Mouse (Mus musculus): ENCODE data around the gene Snap47. TPM values are rescaled to one million over a fixed set of nuclear protein-coding genes. Genes with fewer than 3 reads are reported as not detected.

The Snap47 gene
- polyA plus RNA-seq, 1 experiment from 2014 or later = 614 TPM

DNA sequence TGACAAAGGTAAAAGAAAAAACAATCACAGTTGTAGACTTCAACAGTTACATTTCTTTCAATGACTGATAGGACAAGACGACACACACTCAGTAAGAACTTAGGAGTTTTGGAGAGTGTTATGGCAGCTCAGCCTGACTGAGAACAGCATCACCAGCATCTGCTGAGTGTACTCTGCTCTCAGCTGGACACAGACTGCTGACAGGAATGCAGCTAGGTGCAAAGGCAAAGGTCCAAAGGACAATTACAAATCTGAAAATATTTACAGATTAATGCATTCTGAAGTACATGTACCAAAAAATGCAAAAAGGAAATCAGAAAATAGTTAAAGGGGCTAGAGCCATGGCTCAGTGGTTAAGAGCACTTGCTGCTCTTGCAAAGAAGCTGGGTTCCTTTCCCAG, 21.0 kb downstream of the Snap47 start:
- H3K9me3 ChIP-seq (replicated peaks; ENCODE audit: control insufficient read depth, low read length, poor library complexity, severe bottlenecking) = no peaks in the 10 kb centered on the region
- ATAC-seq = no peak
- no peaks in the 10 kb centered on the region for H3K27me3 ChIP-seq (ENCODE audit: control insufficient read depth, insufficient read depth, low read depth, low read length)
- H3K27ac ChIP-seq (ENCODE audit: low read length) = no peak overlapping the region
- peaks cover 35% of the 10 kb centered on the region for H3K36me3 ChIP-seq (ENCODE audit: control insufficient read depth, insufficient read depth, low read length)
- 87% methylated on average over 1 of the region's 1 CpGs for WGBS
- no peak overlapping the region for H3K4me2 ChIP-seq (ENCODE audit: low read length)
- H3K4me3 ChIP-seq (ENCODE audit: low read depth, low read length) = no peak overlapping the region
- no peak overlapping the region for H3K9ac ChIP-seq (ENCODE audit: low read depth, low read length)
- H3K4me1 ChIP-seq (ENCODE audit: control insufficient read depth, insufficient read depth, low read length) = no peaks in the 10 kb centered on the region; the same call in 1 of the 2 replicates

DNA sequence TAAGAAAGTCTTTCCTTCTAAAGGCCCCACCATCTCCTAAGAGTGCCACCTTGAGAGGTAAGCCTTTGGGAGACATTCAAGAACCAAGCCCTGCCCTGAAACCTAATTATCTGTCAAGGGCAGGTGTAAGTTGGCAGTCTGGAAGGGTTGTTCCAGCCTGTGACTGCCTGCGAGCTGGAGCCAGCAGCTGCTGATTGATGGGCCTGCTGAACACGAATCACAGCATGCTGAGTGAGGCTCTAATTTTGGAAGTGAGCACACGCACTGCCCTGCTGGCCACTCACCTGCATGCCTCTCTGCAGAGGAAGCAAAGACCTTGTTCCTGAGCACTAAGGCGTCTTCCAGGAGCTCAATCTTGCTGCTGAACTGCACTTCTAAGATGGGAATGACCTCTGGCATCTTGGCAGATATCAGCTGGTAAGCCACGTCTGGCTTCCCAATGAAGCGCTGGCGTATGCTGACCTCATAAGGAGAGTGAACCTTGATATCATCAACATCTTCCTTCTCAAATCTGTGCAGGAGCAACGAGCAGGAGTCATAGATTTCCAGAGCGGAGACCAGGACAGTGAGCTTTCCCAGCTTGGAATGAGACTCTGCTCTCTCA, 22.8 kb downstream of the Snap47 start:
- no peak overlapping the region for H3K27ac ChIP-seq (ENCODE audit: low read length)
- H3K4me1 ChIP-seq (ENCODE audit: control insufficient read depth, insufficient read depth, low read length) = no peaks in the 10 kb centered on the region; the same call in 1 of the 2 replicates
- H3K36me3 ChIP-seq (ENCODE audit: control insufficient read depth, insufficient read depth, low read length) = peaks cover 40% of the 10 kb centered on the region
- ATAC-seq = no peak
- WGBS = 96% methylated on average over 9 of the region's 9 CpGs
- H3K4me2 ChIP-seq (ENCODE audit: low read length) = no peak overlapping the region
- no peak overlapping the region for H3K9ac ChIP-seq (ENCODE audit: low read depth, low read length)
- H3K4me3 ChIP-seq (ENCODE audit: low read depth, low read length) = no peak overlapping the region
- H3K27me3 ChIP-seq (ENCODE audit: control insufficient read depth, insufficient read depth, low read depth, low read length) = no peaks in the 10 kb centered on the region
- H3K9me3 ChIP-seq (replicated peaks; ENCODE audit: control insufficient read depth, low read length, poor library complexity, severe bottlenecking) = no peaks in the 10 kb centered on the region

DNA sequence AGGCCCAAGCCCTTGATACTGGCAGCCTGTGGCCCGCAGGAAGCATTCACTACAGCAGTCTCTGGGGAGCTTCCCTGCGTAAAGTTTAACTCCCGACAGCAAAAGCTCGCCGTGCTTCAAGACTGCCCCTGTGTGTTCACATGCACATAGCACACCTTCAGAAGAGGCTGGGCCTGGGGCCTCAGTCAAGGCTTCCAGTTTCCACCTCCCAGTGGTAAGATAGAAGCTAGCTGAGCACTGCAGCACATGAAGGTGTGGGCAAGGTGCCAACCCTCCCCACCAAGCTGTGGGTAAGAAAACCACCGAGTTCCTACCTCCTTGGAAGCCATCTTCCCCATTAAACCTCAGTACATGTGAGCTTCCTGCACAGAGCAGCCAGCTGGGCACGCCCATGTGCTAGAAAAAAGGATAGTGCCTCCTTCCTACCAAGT, 25.3 kb downstream of the Snap47 start:
- no peaks in the 10 kb centered on the region for H3K9me3 ChIP-seq (replicated peaks; ENCODE audit: control insufficient read depth, low read length, poor library complexity, severe bottlenecking)
- WGBS = 62% methylated on average over 7 of the region's 7 CpGs
- H3K36me3 ChIP-seq (ENCODE audit: control insufficient read depth, insufficient read depth, low read length) = peaks cover 48% of the 10 kb centered on the region

DNA sequence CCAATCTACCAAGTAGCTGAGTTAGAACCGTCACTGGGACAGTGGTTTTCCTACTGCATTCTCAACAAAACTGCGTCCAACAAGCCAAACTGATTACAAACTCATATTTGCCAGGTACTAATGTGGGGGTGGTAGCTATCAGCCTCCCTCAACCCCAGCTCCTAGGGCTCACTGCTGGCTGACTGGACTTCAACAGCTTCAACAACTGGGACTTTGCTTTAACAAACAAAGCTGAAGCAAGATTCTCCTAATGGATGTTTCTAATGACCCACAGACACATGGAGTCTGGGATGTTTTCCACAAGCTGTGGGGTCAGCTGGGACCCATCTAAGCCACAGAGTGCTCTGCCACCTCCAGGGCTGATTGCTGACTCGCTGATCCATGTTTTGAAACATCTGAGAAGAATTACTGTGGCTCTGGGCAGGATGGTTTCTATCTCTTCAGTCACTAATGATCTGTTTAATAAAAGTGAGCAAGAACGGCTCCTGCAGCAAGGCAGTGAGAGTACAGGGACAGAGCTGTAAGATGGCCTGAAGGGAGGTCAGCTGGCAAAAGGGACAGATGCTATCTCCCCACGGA, 27.9 kb downstream of the Snap47 start:
- no peak overlapping the region for H3K27ac ChIP-seq (ENCODE audit: low read length)
- H3K4me3 ChIP-seq (ENCODE audit: low read depth, low read length) = no peak overlapping the region
- H3K9me3 ChIP-seq (replicated peaks; ENCODE audit: control insufficient read depth, low read length, poor library complexity, severe bottlenecking) = no peaks in the 10 kb centered on the region
- WGBS = 89% methylated on average over 5 of the region's 5 CpGs
- H3K4me2 ChIP-seq (ENCODE audit: low read length) = no peak overlapping the region
- no peak overlapping the region for H3K9ac ChIP-seq (ENCODE audit: low read depth, low read length)
- peaks cover 55% of the 10 kb centered on the region for H3K36me3 ChIP-seq (ENCODE audit: control insufficient read depth, insufficient read depth, low read length)
- ATAC-seq = no peak
- H3K4me1 ChIP-seq (ENCODE audit: control insufficient read depth, insufficient read depth, low read length) = no peaks in the 10 kb centered on the region; the same call in 1 of the 2 replicates
- no peaks in the 10 kb centered on the region for H3K27me3 ChIP-seq (ENCODE audit: control insufficient read depth, insufficient read depth, low read depth, low read length)

More for the DNA sequence above, 25.3 kb downstream of the Snap47 start:
- no peaks in the 10 kb centered on the region for H3K27me3 ChIP-seq (ENCODE audit: control insufficient read depth, insufficient read depth, low read depth, low read length)
- H3K27ac ChIP-seq (ENCODE audit: low read length) = no peak overlapping the region
- no peak overlapping the region for H3K4me3 ChIP-seq (ENCODE audit: low read depth, low read length)
- H3K9ac ChIP-seq (ENCODE audit: low read depth, low read length) = no peak overlapping the region
- no peaks in the 10 kb centered on the region; the same call in 1 of the 2 replicates for H3K4me1 ChIP-seq (ENCODE audit: control insufficient read depth, insufficient read depth, low read length)
- no peak overlapping the region for H3K4me2 ChIP-seq (ENCODE audit: low read length)
- ATAC-seq = no peak

DNA sequence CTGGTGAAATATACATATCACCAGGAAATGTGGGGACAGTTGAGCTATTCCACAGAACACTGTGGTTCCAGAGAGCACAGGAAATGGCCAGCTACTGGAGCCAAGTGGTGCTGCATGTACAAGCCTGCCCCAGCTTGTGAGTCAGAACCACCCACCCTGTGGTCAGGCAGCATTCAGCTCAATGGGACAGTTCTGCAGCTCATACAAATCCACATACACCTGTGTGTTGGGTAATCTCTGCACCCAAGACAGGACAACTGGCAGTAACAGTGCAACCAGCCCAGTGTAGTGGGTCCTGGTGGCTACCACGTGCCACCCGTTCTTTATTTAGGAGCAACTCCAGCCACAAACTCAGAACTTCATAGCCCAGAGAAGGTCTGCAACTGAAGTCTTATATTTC, 29.0 kb downstream of the Snap47 start:
- Histone ChIP-seq H3K4me2 (ENCODE audit: low read length) (no peak overlapping the region), H3K27ac (ENCODE audit: low read length) (no peak overlapping the region), H3K4me3 (ENCODE audit: low read depth, low read length) (no peak overlapping the region), H3K9ac (ENCODE audit: low read depth, low read length) (no peak overlapping the region), H3K27me3 (ENCODE audit: control insufficient read depth, insufficient read depth, low read depth, low read length) (no peaks in the 10 kb centered on the region), H3K4me1 (ENCODE audit: control insufficient read depth, insufficient read depth, low read length) (no peaks in the 10 kb centered on the region; the same call in 1 of the 2 replicates), H3K36me3 (ENCODE audit: control insufficient read depth, insufficient read depth, low read length) (peaks cover 48% of the 10 kb centered on the region), H3K9me3 (replicated peaks; ENCODE audit: control insufficient read depth, low read length, poor library complexity, severe bottlenecking) (no peaks in the 10 kb centered on the region)
- 94% methylated on average over 2 of the region's 2 CpGs for WGBS
- no peak for ATAC-seq

DNA sequence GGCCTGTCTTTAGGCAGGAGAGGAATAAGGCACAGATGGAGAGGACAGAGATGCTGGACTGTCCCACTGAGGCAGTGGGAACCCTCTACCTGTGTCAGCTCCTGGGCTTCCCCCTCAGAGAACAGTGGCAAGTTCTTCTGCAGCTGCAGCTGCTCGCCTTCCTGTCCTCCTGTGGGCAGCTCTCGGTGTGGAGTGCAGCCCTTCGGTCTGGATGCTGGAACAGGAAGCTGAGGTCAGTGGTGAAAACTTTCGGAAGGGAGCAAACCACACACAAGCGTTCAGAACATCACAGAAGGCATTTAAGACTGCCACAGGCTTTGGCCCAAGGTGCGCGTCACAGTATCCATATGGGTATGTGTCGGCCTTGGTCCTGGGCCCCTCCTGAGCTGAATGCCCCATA, 29.6 kb downstream of the Snap47 start:
- Histone ChIP-seq H3K4me1 (ENCODE audit: control insufficient read depth, insufficient read depth, low read length) (no peaks in the 10 kb centered on the region; the same call in 1 of the 2 replicates), H3K27ac (ENCODE audit: low read length) (no peak overlapping the region), H3K9ac (ENCODE audit: low read depth, low read length) (no peak overlapping the region), H3K36me3 (ENCODE audit: control insufficient read depth, insufficient read depth, low read length) (peaks cover 43% of the 10 kb centered on the region), H3K27me3 (ENCODE audit: control insufficient read depth, insufficient read depth, low read depth, low read length) (no peaks in the 10 kb centered on the region), H3K4me2 (ENCODE audit: low read length) (no peak overlapping the region), H3K9me3 (replicated peaks; ENCODE audit: control insufficient read depth, low read length, poor library complexity, severe bottlenecking) (no peaks in the 10 kb centered on the region), H3K4me3 (ENCODE audit: low read depth, low read length) (no peak overlapping the region)
- no peak for ATAC-seq
- WGBS = 90% methylated on average over 8 of the region's 8 CpGs

DNA sequence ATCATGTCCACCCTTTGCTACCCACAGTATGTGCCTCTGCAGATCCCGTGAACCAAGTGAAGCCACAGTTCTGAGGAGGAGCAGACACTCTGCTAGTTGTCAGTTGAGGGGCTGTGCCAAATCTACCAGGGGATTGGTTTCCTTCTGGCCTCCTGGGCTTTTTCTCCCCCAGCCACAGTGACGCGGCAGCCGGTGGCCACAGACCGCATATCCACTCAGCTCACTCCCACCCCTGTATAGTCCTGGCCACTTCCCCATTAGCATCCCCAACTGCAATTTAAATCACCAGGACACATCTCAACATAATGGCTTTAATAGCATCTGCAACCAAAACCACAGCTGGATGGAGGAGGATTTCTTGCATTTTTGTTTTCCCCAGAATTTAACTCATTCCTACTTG, 32.3 kb downstream of the Snap47 start:
- Histone ChIP-seq H3K27ac (ENCODE audit: low read length) (no peak overlapping the region), H3K4me2 (ENCODE audit: low read length) (no peak overlapping the region), H3K9me3 (replicated peaks; ENCODE audit: control insufficient read depth, low read length, poor library complexity, severe bottlenecking) (no peaks in the 10 kb centered on the region), H3K27me3 (ENCODE audit: control insufficient read depth, insufficient read depth, low read depth, low read length) (no peaks in the 10 kb centered on the region), H3K36me3 (ENCODE audit: control insufficient read depth, insufficient read depth, low read length) (peaks cover 39% of the 10 kb centered on the region), H3K4me3 (ENCODE audit: low read depth, low read length) (no peak overlapping the region), H3K4me1 (ENCODE audit: control insufficient read depth, insufficient read depth, low read length) (no peaks in the 10 kb centered on the region), H3K9ac (ENCODE audit: low read depth, low read length) (no peak overlapping the region)
- no peak for ATAC-seq
- WGBS = 89% methylated on average over 5 of the region's 5 CpGs

DNA sequence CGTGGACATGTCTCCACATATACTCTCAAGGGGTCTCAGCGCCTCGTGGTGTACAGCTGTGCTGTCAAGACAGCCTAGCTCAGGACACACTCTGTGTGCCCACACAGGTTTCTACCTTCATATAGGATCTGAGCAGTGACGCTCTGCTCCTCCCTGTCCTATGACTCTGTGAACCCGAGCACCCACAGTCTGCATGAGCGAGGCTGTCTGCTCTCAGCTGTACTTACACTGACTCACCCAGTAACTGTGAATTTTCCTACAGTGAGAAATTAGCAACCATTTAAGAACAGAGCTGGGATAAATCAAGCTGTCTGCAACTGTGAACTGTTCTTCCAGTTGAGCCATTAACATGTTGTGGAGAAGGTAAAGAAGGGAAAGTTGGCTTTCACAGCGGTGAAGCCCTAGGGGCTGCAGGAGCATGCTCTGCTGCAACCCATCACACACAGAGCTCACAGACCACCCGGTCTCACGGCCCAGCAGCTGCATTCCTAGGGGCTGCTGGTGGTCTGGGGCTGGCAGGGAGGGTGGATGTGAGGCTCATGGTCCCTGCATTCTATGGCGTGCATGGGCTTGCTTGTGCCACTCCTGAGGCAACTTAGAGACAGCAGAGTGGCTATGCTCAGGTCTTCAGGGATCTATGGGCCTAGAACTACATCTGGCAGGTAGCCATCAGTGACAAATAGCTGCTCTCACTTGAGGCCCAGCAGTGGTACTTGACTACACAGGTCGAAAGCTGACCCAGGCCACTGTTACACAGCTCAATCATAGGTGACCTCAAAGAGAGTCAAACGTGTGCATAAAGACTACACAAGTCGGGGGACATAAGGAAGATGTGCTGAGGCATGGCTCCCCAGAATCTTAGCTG, 37.8 kb downstream of the Snap47 start:
- Histone ChIP-seq H3K9ac (ENCODE audit: low read depth, low read length) (no peak overlapping the region), H3K4me3 (ENCODE audit: low read depth, low read length) (no peak overlapping the region), H3K27me3 (ENCODE audit: control insufficient read depth, insufficient read depth, low read depth, low read length) (no peaks in the 10 kb centered on the region), H3K4me2 (ENCODE audit: low read length) (no peak overlapping the region), H3K9me3 (replicated peaks; ENCODE audit: control insufficient read depth, low read length, poor library complexity, severe bottlenecking) (no peaks in the 10 kb centered on the region), H3K4me1 (ENCODE audit: control insufficient read depth, insufficient read depth, low read length) (0 out of 2 replicates have a peak, but pooled peaks cover 7% of the 10 kb centered on the region), H3K36me3 (ENCODE audit: control insufficient read depth, insufficient read depth, low read length) (peaks cover 3% of the 10 kb centered on the region), H3K27ac (ENCODE audit: low read length) (no peak overlapping the region)
- no peak for ATAC-seq
- 92% methylated on average over 13 of the region's 13 CpGs for WGBS

DNA sequence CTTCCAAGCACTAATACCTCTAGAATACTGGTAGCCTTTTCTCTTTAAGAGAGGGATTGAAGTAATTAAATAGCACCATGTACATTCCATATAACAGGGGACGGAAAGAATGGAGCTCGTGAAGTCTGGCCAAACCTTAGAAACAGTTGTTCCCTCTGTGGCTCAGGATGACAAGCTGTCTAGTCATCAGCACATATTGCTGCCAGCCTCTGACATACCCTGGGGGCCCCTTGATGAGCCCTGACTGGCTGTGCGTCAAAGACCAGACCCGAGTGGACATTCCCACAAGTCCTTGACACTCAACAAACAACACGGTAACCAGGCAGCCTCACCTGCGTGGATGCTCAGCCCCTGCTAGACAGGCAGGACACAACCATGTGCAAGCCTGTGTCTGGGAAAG, 38.9 kb downstream of the Snap47 start:
- no peaks in the 10 kb centered on the region for H3K27me3 ChIP-seq (ENCODE audit: control insufficient read depth, insufficient read depth, low read depth, low read length)
- peaks cover 8% of the 10 kb centered on the region for H3K36me3 ChIP-seq (ENCODE audit: control insufficient read depth, insufficient read depth, low read length)
- no peak overlapping the region for H3K4me3 ChIP-seq (ENCODE audit: low read depth, low read length)
- no peak for ATAC-seq
- no peaks in the 10 kb centered on the region for H3K9me3 ChIP-seq (replicated peaks; ENCODE audit: control insufficient read depth, low read length, poor library complexity, severe bottlenecking)
- no peak overlapping the region for H3K4me2 ChIP-seq (ENCODE audit: low read length)
- 0 out of 2 replicates have a peak, but pooled peaks cover 7% of the 10 kb centered on the region for H3K4me1 ChIP-seq (ENCODE audit: control insufficient read depth, insufficient read depth, low read length)
- no peak overlapping the region for H3K27ac ChIP-seq (ENCODE audit: low read length)
- 68% methylated on average over 6 of the region's 6 CpGs for WGBS
- H3K9ac ChIP-seq (ENCODE audit: low read depth, low read length) = no peak overlapping the region

All from midbrain, embryonic 16.5 days (tissue).